Mouse (Mus musculus): Measurements from ENCODE around the gene 4933434E20Rik.
A peak's percentile ranks its signal among the peaks of the same experiment; 100 is the strongest.

The 4933434E20Rik gene

GRCm38 (mm10) chr3:90081365-90082240 is 30.2 kb downstream of the 4933434E20Rik start:
- DNase-seq (ENCODE audit: low spot score in 2 of 2), result no peak

GRCm38 (mm10) chr3:90083034-90083433 is 31.6 kb downstream of the 4933434E20Rik start:
- DNase-seq (ENCODE audit: low spot score in 2 of 2), result peak in 1 of 2 experiments; percentile 12

GRCm38 (mm10) chr3:90083698-90084324 is 32.4 kb downstream of the 4933434E20Rik start:
- peak in 1 of 2 experiments; percentile 19 for DNase-seq (ENCODE audit: low spot score in 2 of 2)

GRCm38 (mm10) chr3:90084790-90085189 is 33.4 kb downstream of the 4933434E20Rik start:
- no peak for DNase-seq (ENCODE audit: low spot score in 2 of 2)

- peak in 1 of 2 experiments; percentile 18 for DNase-seq (ENCODE audit: low spot score in 2 of 2)
Measured at GRCm38 (mm10) chr3:90085281-90085680, 33.8 kb downstream of the 4933434E20Rik start.

- DNase-seq (ENCODE audit: low spot score in 2 of 2), result no peak
Measured at GRCm38 (mm10) chr3:90086068-90086467, 34.6 kb downstream of the 4933434E20Rik start.

GRCm38 (mm10) chr3:90088617-90089016 is 37.2 kb downstream of the 4933434E20Rik start:
- DNase-seq (ENCODE audit: low spot score in 2 of 2), result no peak

- no peak for DNase-seq (ENCODE audit: low spot score in 2 of 2)
Measured at GRCm38 (mm10) chr3:90090892-90091291, 39.5 kb downstream of the 4933434E20Rik start.

GRCm38 (mm10) chr3:90094453-90094852 is 43.0 kb downstream of the 4933434E20Rik start:
- DNase-seq (ENCODE audit: low spot score in 2 of 2), result no peak

- DNase-seq (ENCODE audit: low spot score in 2 of 2), result no peak
Measured at GRCm38 (mm10) chr3:90097928-90098327, 46.5 kb downstream of the 4933434E20Rik start.

- no peak for DNase-seq (ENCODE audit: low spot score in 2 of 2)
Measured at GRCm38 (mm10) chr3:90101010-90101409, 49.6 kb downstream of the 4933434E20Rik start.

GRCm38 (mm10) chr3:90101673-90102072 is 50.2 kb downstream of the 4933434E20Rik start:
- DNase-seq (ENCODE audit: low spot score in 2 of 2), result no peak

- DNase-seq (ENCODE audit: low spot score in 2 of 2), result no peak
Measured at GRCm38 (mm10) chr3:90102239-90102638, 50.8 kb downstream of the 4933434E20Rik start.

- DNase-seq (ENCODE audit: low spot score in 2 of 2), result no peak
Measured at GRCm38 (mm10) chr3:90103176-90103575, 51.7 kb downstream of the 4933434E20Rik start.

GRCm38 (mm10) chr3:90103938-90104337 is 52.5 kb downstream of the 4933434E20Rik start, which contains the start of gene Nup210l:
Gene Nup210l, plus strand, starts transcription at chr3:90104132.
- no peak for DNase-seq (ENCODE audit: low spot score in 2 of 2)

- DNase-seq (ENCODE audit: low spot score in 2 of 2), result no peak
Measured at GRCm38 (mm10) chr3:90111706-90112105, 60.3 kb downstream of the 4933434E20Rik start.

GRCm38 (mm10) chr3:90114342-90114741 is 62.9 kb downstream of the 4933434E20Rik start:
- DNase-seq (ENCODE audit: low spot score in 2 of 2), result no peak

GRCm38 (mm10) chr3:90115526-90115925 is 64.1 kb downstream of the 4933434E20Rik start:
- DNase-seq (ENCODE audit: low spot score in 2 of 2), result no peak

Measured in urinary bladder, postnatal 36 days (tissue).